Mouse (Mus musculus): ENCODE results near the gene Musk. TPM values are rescaled to one million over a fixed set of nuclear protein-coding genes. Genes with fewer than 3 reads are reported as not detected.

Gene Musk
- polyA plus RNA-seq, 1 experiment from 2014 or later, result 0.05 TPM

DNA sequence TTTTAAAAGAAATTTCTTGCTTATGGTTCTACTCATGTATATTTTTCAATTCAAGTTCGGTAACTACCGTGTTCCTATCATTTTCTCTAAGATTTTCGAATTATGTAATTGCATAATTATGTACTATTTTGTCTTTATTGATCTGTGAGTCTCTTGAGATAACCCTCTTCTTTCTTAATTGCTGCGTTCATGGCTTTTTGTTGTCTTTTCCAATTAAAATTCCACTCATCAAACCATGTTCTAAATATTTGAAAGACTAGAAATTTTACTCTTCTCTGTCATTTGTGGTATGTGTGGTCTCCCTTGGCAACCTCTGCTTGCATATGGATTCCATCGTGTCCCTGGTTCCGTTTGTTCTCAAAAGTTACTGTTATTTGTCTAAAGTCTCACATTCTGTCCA lies 79.6 kb downstream of the Musk start:
- H3K9me3 ChIP-seq, result no peaks in the 10 kb centered on the region
- 71% methylated on average over 6 of the region's 6 CpGs for WGBS
- H3K36me3 ChIP-seq, result no peaks in the 10 kb centered on the region

DNA sequence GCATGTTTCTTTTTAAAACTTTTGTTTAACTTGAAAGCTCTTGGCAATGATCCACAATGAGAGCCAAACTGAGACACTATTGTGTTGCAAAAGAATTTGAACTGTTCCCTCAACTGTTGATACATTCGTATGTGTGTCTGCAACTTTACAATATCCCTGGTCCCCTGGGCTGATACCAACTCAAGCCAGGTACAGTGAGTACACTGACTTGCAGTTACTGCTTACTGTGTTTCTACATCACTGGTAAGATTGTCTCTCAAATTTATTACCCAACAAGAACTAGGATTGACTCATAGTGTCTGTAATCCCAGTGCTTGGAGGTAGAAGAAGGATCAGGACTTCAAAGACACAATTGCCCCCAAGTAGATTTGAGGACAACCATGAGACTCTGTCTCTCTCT lies 85.3 kb downstream of the Musk start:
- H3K36me3 ChIP-seq, result no peaks in the 10 kb centered on the region
- H3K4me2 ChIP-seq, result no peak overlapping the region
- 65% methylated on average over 1 of the region's 1 CpGs for WGBS
- no peak overlapping the region for H3K9ac ChIP-seq
- no peaks in the 10 kb centered on the region for H3K27me3 ChIP-seq
- H3K4me3 ChIP-seq, result no peak overlapping the region
- no peak for ATAC-seq (ENCODE audit: borderline replicate concordance, extremely low read depth, low FRiP score, low TSS enrichment)
- no peaks in the 10 kb centered on the region for H3K9me3 ChIP-seq
- no peak overlapping the region for H3K27ac ChIP-seq
- H3K4me1 ChIP-seq, result no peaks in the 10 kb centered on the region

More for the DNA sequence above, 79.6 kb downstream of the Musk start:
- Histone ChIP-seq H3K27me3 (no peaks in the 10 kb centered on the region), H3K4me3 (no peak overlapping the region), H3K9ac (no peak overlapping the region), H3K4me1 (no peaks in the 10 kb centered on the region), H3K4me2 (no peak overlapping the region), H3K27ac (no peak overlapping the region)
- no peak for ATAC-seq (ENCODE audit: borderline replicate concordance, extremely low read depth, low FRiP score, low TSS enrichment)

DNA sequence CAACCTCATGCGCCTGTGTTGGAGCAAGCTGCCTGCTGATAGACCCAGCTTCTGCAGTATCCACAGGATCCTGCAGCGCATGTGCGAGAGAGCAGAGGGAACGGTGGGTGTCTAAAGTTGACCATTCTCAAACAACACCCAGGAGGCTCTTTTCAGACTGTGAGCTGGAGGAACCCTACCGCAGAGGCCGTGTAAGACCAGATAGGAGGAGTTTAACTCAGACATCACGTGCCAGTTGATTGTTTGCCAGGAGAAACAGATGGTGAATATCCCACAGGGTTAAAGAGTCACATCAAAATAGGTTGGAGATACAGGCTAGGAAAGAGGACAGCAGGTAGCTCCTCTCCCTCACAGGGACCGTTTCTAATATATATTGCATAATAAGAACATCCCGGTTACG lies 87.8 kb downstream of the Musk start:
- Histone ChIP-seq H3K9ac (no peak overlapping the region), H3K4me1 (no peaks in the 10 kb centered on the region), H3K27me3 (no peaks in the 10 kb centered on the region), H3K27ac (no peak overlapping the region), H3K4me2 (no peak overlapping the region), H3K36me3 (no peaks in the 10 kb centered on the region), H3K4me3 (no peak overlapping the region), H3K9me3 (no peaks in the 10 kb centered on the region)
- no peak for ATAC-seq (ENCODE audit: borderline replicate concordance, extremely low read depth, low FRiP score, low TSS enrichment)
- 76% methylated on average over 10 of the region's 10 CpGs for WGBS

DNA sequence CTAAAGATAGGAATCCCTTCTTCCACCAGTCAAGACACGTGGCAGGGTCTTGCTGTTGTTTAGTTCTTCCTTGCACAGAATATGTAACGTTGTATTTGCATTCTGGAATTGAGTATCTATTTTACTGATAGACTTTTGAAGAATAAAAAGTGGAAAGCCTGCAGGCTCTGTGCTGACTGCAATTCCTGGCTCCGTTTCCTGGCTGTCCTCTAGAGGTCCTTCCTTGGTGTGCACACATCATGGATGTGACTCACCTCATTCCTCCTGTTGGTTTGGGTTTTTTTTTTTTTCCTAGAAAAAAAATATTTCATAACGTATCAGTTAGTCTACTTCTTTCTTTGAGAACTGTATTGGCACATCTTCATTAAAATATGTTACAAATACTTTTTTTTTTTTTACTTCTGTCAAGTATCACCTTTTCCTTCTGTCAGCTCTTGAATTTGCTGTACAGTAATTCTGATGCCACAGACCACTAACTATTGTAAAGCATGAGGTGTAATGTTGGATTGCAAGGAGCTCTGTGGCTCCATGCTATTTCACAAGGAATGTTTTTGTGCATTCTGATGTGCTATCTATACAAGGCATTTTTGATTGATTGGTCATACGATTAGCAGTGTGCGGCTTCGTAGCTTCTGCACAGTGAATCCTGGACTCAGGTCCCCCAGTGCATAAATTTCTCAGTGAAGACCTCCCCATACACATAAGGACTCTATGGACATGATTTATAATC lies 88.5 kb downstream of the Musk start:
- Histone ChIP-seq H3K9me3 (no peaks in the 10 kb centered on the region), H3K4me2 (no peak overlapping the region), H3K9ac (no peak overlapping the region), H3K36me3 (no peaks in the 10 kb centered on the region), H3K4me3 (no peak overlapping the region), H3K4me1 (no peaks in the 10 kb centered on the region), H3K27me3 (no peaks in the 10 kb centered on the region), H3K27ac (no peak overlapping the region)
- ATAC-seq (ENCODE audit: borderline replicate concordance, extremely low read depth, low FRiP score, low TSS enrichment), result no peak
- 72% methylated on average over 7 of the region's 7 CpGs for WGBS

DNA sequence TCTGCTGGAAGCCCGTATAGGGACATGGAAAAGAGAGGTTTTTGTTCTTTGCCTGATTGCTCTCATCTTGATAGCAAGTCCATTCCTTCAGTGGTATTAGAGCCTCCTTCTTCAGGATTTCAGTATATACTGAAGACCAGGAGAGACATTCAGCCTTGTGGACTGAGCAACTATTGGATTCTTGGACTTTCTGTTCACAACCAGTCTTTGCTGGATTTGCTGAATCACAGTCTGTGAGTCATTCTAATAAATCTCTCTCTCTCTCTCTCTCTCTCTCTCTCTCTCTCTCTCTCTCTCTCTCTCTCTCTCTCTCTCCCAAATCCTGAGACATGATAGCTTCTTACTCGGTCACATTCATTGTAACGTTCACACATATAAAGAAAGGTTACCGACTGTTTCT lies 93.4 kb downstream of the Musk start:
- Histone ChIP-seq H3K4me3 (no peak overlapping the region), H3K4me2 (no peak overlapping the region), H3K4me1 (no peaks in the 10 kb centered on the region), H3K36me3 (no peaks in the 10 kb centered on the region), H3K27ac (no peak overlapping the region), H3K27me3 (no peaks in the 10 kb centered on the region), H3K9ac (no peak overlapping the region), H3K9me3 (no peaks in the 10 kb centered on the region)
- 76% methylated on average over 4 of the region's 4 CpGs for WGBS
- no peak for ATAC-seq (ENCODE audit: borderline replicate concordance, extremely low read depth, low FRiP score, low TSS enrichment)

DNA sequence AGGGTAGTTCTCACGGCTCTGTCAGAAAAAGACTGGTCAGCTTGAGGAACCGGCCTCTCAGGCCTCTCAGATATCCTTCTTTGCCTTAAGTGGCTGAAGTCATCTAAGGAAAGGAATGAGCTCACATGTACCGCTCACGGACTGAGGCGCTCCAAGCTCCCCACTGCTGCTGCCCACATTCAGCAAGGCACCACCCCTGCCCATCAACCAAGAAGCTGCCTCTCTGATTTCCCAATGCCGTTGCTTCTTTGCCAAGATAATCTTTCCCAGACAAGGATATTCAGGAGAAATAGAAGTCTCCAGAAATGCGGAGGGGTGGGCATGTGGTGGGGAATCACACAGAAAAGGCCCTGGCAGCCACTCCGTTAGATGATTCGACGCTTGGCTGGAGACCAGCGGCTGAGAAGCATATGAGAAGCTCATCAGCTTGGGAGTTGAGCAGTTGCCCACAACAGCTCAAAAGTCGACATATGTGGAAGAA lies 115.1 kb downstream of the Musk start:
- Histone ChIP-seq H3K27ac (no peak overlapping the region), H3K4me3 (no peak overlapping the region), H3K27me3 (no peaks in the 10 kb centered on the region), H3K4me1 (peaks cover 6% of the 10 kb centered on the region), H3K4me2 (no peak overlapping the region), H3K9ac (no peak overlapping the region), H3K36me3 (no peaks in the 10 kb centered on the region), H3K9me3 (no peaks in the 10 kb centered on the region)
- ATAC-seq (ENCODE audit: borderline replicate concordance, extremely low read depth, low FRiP score, low TSS enrichment), result peak; percentile 35; the same call in 1 of the 2 replicates
- WGBS, result 64% methylated on average over 12 of the region's 12 CpGs

DNA sequence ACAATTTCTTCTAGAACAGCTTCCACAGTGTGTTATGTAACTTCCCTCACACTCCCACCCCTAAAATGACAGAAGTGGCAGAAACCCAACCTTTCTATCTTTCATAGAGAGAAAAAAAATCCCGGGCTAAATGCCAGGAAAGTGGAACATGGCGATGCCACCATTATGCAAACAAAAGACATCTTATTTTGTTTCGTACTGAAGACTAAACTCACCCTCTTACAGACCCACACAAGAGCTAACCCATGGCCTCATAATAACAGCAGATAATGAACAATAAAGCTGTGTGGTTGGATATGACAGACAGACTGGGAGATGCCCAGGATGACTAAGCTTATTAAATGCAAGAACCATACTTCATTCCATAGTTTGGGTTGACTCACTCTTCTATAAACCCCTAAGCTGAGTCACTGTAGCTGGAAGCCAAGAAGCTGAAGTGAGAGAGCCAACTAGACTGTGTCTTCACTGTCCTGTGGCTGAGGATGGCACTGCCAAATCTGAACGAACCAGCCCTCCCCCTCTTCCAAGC lies 116.3 kb downstream of the Musk start:
- Histone ChIP-seq H3K4me3 (no peak overlapping the region), H3K9ac (no peak overlapping the region), H3K4me1 (peaks cover 6% of the 10 kb centered on the region), H3K27ac (no peak overlapping the region), H3K36me3 (no peaks in the 10 kb centered on the region), H3K4me2 (no peak overlapping the region), H3K9me3 (no peaks in the 10 kb centered on the region), H3K27me3 (no peaks in the 10 kb centered on the region)
- WGBS, result 61% methylated on average over 4 of the region's 4 CpGs
- ATAC-seq (ENCODE audit: borderline replicate concordance, extremely low read depth, low FRiP score, low TSS enrichment), result no peak

DNA sequence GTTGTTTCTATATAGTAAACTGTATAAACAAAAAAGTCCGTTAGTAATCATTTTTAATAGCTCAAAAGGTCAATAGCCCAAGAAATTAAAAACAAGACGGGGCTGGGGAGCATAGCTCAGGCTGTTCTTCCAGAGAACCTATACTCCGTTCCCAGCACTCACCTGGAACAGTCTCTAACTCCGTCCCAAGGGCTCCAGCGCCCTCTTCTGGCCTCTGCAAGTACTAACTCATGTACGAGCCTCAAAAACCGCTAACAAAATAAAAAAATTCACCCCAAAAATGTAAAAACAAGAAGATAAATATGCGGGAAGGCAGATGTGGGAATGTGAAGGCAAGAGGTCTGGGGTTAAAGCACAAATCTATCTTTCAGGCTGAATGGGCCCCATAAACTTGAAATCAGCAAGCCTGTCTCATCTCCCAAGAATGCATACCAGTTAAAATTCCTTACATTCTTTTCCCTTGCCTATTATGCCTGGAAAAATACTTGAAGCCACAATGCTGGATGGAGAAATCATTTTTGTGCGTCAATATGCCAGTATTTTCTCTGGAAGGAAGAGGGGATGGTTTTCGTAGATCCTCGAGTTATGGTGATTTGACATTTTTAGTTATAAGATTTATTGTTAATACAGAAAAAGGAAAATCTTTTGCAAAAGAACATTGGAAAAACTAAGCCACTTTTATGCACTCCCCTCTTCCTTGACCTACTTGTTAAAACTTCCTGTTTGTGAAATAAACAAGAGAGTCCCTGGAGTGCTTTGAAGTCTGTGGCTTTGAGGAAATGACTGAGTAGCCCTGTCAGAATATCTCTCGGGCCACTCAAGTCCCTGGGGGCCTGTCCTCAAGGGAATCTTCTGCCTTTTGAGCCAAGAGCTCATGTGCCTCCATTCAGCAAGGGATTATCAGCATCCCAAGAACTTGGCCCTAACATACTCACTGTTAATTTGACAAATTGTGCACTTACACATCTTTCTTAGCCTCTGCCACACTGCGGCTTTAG lies 127.7 kb downstream of the Musk start:
- no peak for ATAC-seq (ENCODE audit: borderline replicate concordance, extremely low read depth, low FRiP score, low TSS enrichment)
- H3K4me1 ChIP-seq, result peaks cover 4% of the 10 kb centered on the region; the same call in 1 of the 2 replicates
- WGBS, result 60% methylated on average over 13 of the region's 13 CpGs
- no peaks in the 10 kb centered on the region for H3K36me3 ChIP-seq
- no peaks in the 10 kb centered on the region for H3K27me3 ChIP-seq
- no peaks in the 10 kb centered on the region for H3K9me3 ChIP-seq
- no peak overlapping the region; the same call in 1 of the 2 replicates for H3K27ac ChIP-seq
- no peak overlapping the region for H3K4me2 ChIP-seq
- no peak overlapping the region for H3K4me3 ChIP-seq
- H3K9ac ChIP-seq, result no peak overlapping the region

DNA sequence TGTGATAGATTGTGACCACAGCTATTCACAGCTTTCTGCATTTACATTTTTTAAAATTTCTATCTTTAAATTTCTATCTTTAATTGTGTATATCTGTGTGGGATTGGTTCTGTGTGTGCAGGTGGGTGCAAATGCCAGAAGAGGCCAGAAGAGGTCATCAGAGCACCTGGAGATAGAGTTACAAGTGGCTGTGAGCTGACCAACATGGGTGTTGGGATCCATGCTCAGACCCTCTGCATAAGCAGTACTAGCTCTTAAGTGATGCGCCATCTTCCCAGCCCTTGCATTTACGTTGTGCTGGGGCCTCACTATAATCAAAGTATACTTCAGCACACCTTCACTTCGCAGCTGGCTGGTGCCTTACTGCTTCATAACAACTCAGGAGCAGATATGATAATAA lies 129.8 kb downstream of the Musk start:
- no peak overlapping the region for H3K4me3 ChIP-seq
- no peak for ATAC-seq (ENCODE audit: borderline replicate concordance, extremely low read depth, low FRiP score, low TSS enrichment)
- H3K36me3 ChIP-seq, result no peaks in the 10 kb centered on the region
- H3K4me1 ChIP-seq, result peaks cover 4% of the 10 kb centered on the region; the same call in 1 of the 2 replicates
- H3K27me3 ChIP-seq, result no peaks in the 10 kb centered on the region
- no peak overlapping the region for H3K4me2 ChIP-seq
- H3K9me3 ChIP-seq, result no peaks in the 10 kb centered on the region
- H3K27ac ChIP-seq, result no peak overlapping the region
- 94% methylated on average over 3 of the region's 3 CpGs for WGBS
- H3K9ac ChIP-seq, result no peak overlapping the region

DNA sequence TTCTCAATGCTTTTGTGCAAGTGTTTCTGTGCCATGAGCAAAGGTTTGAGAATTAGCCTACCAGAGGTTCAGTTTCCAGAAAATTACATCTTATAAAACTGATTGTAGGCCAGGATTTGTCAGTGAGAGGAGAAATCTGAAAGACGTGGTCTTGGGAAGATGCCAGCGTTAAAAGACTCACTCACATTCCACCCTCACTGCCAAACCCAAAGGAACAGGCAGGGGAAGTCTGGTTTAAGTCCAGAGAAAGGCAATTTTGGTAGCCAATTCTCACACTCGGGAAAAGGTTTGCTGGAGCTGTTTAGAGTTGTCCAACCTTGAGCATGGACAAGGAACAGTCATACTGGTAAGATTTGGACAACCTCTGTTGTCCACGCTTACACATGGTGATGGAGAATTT lies 131.6 kb downstream of the Musk start:
- Histone ChIP-seq H3K4me2 (no peak overlapping the region), H3K4me3 (no peak overlapping the region), H3K36me3 (no peaks in the 10 kb centered on the region), H3K27ac (no peak overlapping the region), H3K27me3 (no peaks in the 10 kb centered on the region), H3K9me3 (no peaks in the 10 kb centered on the region), H3K4me1 (peaks cover 4% of the 10 kb centered on the region; the same call in 1 of the 2 replicates), H3K9ac (no peak overlapping the region)
- ATAC-seq (ENCODE audit: borderline replicate concordance, extremely low read depth, low FRiP score, low TSS enrichment), result no peak; the same call in 1 of the 2 replicates
- WGBS, result 41% methylated on average over 4 of the region's 4 CpGs

DNA sequence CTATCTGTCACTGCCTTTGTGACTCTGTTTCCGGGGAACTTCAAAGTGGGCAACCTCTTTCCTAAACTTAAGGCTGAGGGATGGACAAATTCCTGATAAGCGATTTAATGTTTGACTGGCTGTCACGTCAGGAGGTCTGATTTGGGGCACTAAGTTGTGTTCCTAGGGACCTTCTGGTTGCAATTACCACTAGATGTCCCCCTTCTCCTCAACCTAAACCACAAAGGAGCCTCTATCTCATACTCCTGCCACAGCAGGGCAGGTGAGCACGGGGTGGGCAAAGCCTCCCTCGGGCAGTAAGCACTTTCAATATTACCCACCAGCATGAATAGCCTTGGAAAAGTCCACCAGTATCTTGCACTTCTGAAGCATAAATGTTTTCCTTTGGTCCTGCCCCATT lies 133.5 kb downstream of the Musk start:
- no peak for ATAC-seq (ENCODE audit: borderline replicate concordance, extremely low read depth, low FRiP score, low TSS enrichment)

More for the DNA sequence above, 133.5 kb downstream of the Musk start:
- WGBS, result 20% methylated on average over 5 of the region's 5 CpGs
- Histone ChIP-seq H3K4me1 (peaks cover 3% of the 10 kb centered on the region; the same call in 1 of the 2 replicates), H3K36me3 (no peaks in the 10 kb centered on the region), H3K27me3 (no peaks in the 10 kb centered on the region), H3K4me2 (no peak overlapping the region), H3K4me3 (no peak overlapping the region), H3K9ac (no peak overlapping the region), H3K9me3 (no peaks in the 10 kb centered on the region), H3K27ac (no peak overlapping the region)

All from lung, embryonic 15.5 days (tissue).